Mouse (Mus musculus) lung, adult 2 months (tissue): Measurements from ENCODE around the gene Ccnyl1.

Experiments
- CTCF ChIP-seq: fragments of 200-500 bp; IDR thresholded peaks from 2 replicates; pipeline ENCODE4 v1.5.1; 2011; ENCODE audit warnings: mild to moderate bottlenecking, low read length, control low read depth; ENCODE audit not compliant: insufficient read depth
- POLR2A ChIP-seq: fragments of 200-500 bp; IDR thresholded peaks from 2 replicates; pipeline ENCODE4 v1.6.1; 2011; ENCODE audit warnings: low read depth, mild to moderate bottlenecking, control low read depth, low read length, borderline replicate concordance; ENCODE audit errors: extremely low read depth

- TF ChIP-seq CTCF (no peak), POLR2A (no peak)
Measured at GRCm38 (mm10) chr1:64715458-64715857, 25.2 kb downstream of the Ccnyl1 start.
